Mouse (Mus musculus) cerebellum, postnatal 10 days (tissue): ENCODE measurements around the gene Eps8.

Experiments
- DNase-seq, 2 experiments: peaks; one replicate each; pipeline ENCODE4 v3.0.0; 2021; ENCODE audit warnings: mixed read lengths in 2 of 2

The Eps8 gene

DNA sequence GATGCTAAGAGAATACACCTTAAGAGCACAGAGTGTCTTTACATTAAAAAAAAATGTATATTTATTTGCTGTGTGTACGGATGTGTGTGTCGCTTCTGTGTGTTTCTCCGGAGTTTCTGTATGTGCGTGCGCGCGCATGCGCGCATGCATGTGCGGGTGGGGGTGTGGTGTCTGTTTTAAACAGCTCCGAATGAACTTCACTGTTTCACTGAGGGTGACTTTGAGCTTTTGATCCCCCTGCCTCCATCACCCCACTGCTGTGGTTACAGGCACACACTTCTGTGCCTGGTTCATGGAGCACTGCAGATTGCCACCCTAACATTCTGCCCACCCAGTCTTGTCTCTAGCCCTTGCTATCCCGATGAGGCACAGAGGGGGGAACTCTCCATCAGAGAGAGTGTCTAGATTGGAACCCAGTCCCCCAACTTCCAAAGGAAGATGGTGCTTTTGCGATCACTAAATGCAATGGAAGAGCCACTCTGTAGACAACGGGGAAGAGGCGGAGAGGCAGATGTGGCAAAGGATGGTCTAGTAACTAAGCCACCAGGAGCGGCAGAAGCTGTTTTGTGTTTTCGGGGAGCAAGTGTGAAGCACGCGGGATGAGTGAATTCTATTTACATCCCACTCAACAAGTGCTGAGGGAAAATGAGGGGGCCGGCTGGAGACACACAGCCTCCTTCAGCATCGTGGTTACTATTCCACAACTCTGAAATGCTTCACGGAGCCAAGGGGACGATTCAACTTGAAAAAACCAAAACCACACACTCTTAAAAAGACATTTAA lies 7.1 kb upstream of the Eps8 start:
- DNase-seq = no peak

GRCm38 (mm10) chr6:137658426-137659088 lies 3.9 kb upstream of the Eps8 start:
- peak; percentile 61 to 68 for DNase-seq

DNA sequence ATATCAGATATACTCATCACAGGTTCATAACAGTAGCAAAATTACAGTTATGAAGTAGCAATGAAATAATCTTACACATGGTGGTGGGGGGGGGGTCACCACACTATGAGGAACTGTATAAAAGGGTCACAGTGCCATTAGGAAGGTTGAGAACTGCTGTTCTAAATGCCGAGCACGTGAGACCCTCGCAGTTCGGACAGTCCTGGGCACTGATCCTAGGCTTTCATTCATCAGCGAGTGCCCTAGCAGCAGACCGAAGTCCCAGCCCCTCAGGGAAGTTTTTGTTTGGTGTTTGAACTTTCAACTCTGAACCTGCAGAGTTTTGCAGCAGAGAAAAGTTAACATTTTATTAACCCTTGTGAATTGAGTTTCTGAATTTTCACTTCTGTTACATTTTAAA lies 2.5 kb upstream of the Eps8 start:
- no peak for DNase-seq

DNA sequence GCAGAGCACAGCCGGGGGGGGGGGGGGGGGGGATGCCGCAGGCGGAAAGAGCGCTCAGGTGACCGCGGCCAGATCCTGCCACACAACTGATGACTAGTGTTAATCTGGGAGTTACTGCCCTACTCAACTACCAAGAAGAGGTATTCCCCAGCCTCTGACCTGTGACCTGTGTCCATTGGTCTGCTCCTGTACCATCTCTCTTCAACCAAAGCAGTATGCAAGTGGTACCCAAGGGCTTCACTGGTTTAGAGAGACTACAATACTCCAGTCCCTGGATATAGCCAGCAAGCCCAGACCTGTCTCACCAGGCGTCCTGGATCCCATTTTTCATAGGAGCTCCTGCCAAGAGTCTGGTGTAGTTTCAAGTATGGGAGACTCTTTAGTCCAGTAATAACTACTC lies 5.1 kb downstream of the Eps8 start:
- peak; percentile 42 to 44 for DNase-seq

GRCm38 (mm10) chr6:137649068-137649480 lies 5.6 kb downstream of the Eps8 start:
- DNase-seq = peak; percentile 91 to 93

DNA sequence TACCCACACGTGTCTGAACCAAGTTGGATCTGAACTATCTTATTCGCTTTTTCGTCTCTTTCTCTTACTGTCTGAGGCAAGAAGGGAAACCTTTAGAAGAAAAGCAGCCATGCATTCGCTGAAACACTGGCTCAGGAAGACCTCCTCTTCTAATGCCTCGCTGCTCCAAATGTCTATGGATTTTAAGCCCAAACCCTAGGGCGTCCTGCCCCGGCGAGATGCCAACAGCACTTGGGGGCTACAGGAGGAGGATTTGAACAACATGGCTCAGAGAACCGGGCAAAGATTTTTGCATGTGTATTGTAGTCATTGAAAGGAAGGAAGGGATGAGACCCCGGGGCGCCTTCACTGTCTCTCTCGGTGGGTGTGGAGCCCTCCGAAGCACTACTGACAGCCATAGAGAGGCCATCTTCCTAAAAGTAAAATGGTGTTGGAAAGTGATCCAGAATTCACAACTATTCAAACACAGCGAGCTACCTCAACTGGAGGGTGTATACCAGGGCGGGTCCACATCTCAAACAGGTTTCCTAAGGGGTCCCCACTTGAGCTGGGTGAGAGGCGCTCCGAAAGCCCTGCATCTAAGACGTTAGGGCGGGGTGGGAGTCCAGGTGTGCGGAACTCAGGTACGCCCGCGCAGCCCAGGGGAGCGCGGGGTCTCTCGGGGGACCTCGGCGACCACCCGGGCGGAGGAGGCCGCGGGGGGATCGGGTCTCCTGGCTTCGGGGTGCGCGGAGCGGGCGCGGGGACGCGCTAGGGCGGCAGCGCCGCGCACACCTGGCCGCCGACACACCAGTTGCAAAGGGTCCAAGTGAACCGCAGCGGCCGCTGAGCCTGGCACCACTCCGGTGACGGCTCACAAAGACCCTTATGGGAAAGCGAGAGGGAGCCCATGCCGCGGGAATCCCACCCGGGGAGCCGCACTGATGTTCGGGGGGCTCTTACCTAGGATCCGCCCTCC lies 6.3 kb downstream of the Eps8 start:
- peak; percentile 85 to 92 for DNase-seq

- peak in 1 of 2 experiments; percentile 27 for DNase-seq
Measured at GRCm38 (mm10) chr6:137647646-137648045, 7.0 kb downstream of the Eps8 start.

GRCm38 (mm10) chr6:137646726-137647125 lies 8.0 kb downstream of the Eps8 start:
- no peak for DNase-seq

DNA sequence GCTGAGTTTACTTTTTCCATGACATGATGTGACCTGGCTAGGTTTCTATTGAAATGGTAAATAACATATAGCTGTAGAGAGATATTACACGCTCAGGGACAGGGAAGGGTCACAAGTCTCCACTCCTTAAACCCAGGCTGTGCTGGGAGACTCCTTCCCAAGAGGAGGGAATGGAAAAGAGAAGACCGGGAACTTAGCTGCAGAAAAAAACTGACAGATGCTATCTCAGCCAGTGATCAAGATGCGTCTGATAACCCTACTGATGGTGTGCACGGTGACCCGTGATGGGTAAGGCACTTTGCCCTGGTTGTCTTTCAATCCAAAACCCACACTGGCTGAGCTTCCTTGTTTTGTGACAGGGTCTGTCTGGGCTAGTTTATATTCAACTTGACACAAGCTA lies 9.8 kb downstream of the Eps8 start:
- DNase-seq = peak in 1 of 2 experiments; percentile 49

- DNase-seq = no peak
Measured at GRCm38 (mm10) chr6:137643814-137644213, 10.9 kb downstream of the Eps8 start.

GRCm38 (mm10) chr6:137641642-137642041 lies 13.0 kb downstream of the Eps8 start:
- DNase-seq = peak; percentile 49 to 70

GRCm38 (mm10) chr6:137638834-137639567 lies 15.7 kb downstream of the Eps8 start:
- no peak for DNase-seq

DNA sequence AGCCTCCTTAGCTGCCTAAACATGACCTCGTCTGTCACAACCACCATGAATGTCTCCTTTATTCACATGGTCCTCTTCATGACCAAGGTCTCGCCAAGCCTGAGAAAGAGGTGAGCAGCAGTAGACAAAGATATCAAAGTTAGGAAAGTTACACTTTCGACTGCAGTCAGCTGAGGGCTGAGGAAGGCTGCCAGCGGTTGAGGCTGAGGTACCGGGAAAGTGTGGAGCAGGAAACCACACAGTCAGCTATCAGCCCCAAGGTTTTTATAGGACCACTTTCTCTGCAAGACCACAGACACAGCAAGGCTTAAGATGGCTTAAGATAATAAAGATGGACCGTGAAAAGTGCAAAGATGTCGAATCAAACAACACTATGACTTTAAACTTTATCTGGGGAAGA lies 17.2 kb downstream of the Eps8 start:
- DNase-seq = no peak

DNA sequence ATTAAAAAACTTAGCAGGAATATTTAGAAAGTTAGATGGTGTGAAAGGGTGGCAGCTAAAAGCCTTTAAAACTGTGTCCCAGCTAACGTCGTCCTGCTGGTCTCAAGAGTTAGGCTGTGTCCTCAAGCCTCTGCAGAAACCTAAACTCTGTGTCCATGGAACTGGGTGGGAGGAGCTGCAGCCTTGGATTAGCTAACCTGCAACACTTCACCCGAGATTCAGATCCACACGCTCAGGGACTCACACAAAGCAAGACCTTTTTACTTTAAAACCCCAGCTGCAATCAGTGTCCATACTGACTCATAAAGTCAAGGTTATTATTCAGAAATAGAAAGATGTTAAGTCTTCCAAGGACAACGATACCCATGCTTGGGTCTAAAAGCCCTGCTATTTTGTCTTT lies 18.5 kb downstream of the Eps8 start:
- no peak for DNase-seq

- DNase-seq = no peak
Measured at GRCm38 (mm10) chr6:137633626-137634025, 21.1 kb downstream of the Eps8 start.

DNA sequence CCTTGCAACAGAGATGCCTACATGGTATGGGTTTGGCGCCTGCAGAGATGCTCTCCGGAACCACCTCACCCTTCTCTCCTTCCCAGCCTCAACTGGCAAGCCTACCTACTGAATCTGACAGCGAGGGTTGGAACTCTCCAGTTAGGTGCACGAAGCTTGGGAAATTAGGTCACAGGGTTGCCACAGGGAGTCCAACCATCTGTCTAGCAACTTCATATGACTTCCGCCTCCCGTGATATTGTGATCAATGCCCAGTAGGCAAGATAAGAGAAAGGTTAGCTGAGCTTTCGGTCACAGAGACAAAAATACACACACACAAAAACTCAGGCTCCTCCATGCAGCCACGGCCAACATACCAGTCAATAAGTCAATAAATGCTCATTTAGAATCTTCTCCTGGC lies 21.6 kb downstream of the Eps8 start:
- DNase-seq = peak; percentile 72 to 81

- DNase-seq = no peak
Measured at GRCm38 (mm10) chr6:137630387-137630786, 24.3 kb downstream of the Eps8 start.

DNA sequence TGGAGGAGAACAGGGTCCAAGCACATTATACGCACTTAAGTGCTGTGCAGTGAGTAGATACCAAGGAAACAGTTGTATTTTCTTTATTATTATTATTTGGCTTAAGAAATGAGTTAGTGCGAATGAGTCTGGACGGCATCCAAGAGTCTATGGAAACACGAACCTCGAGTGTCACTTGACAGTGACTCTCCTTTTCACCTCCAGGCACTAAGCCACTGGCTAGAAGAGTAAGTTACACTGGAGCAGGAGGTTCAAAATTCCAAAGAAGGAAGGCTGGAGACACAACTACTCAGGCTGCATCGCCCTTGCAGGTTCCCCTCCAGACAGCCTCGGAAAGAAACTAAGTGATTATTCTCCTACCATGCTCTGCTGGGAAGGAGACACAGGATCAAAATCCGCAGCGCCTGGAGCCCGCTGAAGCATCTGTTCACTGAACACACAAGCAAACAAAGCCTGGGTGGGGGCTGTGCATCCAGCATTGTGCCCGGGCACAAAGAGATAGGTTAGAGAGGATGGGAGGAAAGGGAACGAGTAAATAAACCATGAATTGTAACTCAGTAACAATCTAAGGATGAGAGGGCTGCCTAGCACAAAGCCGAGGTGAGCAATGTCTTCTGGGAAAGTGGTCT lies 25.0 kb downstream of the Eps8 start:
- peak in 1 of 2 experiments; percentile 53 for DNase-seq

- DNase-seq = no peak
Measured at GRCm38 (mm10) chr6:137628715-137629114, 26.0 kb downstream of the Eps8 start.

- DNase-seq = no peak
Measured at GRCm38 (mm10) chr6:137621021-137621420, 33.7 kb downstream of the Eps8 start.

- peak; percentile 56 to 62 for DNase-seq
Measured at GRCm38 (mm10) chr6:137613903-137614302, 40.8 kb downstream of the Eps8 start.

DNA sequence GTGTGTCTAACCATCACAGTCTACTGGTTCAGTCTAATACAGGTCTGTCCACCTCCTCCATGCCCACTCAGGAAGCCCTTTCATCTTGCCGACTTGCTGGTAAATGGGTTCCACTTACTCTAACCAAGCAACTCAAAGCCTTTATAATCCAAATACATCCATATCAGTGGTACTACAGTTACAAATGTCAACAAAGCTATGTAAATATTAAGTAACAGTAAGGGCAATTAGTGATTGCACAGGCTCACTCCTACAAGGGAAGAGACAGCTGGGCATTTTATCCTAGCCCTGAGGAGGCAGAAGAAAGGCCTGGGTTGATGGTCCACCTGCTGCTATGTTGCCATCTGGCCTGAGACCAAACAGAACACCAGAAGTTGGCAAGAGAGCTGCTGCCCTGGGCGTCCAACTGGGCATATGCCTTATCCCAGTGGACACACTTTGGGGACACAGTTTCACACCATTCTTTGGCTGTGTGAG lies 42.6 kb downstream of the Eps8 start:
- DNase-seq = peak; percentile 86 to 91
